Mouse (Mus musculus): ENCODE results near the gene Osbpl8.

- TF ChIP-seq CTCF (IDR thresholded peaks at IDR 0.05; ENCODE audit: low read depth) (no peak), EP300 (IDR thresholded peaks at IDR 0.05; ENCODE audit: low read depth) (no peak)
Observed at GRCm38 (mm10) chr10:111214084-111214483, 49.5 kb downstream of the Osbpl8 start.
